Mouse (Mus musculus) forebrain, embryonic 13.5 days (tissue): ENCODE data around the gene Bphl. TPM values are rescaled to one million over a fixed set of nuclear protein-coding genes. Genes with fewer than 3 reads are reported as not detected.

Experiments
- ATAC-seq: fragments of 200-750 bp; cut with Nextera tagmentation; 2 replicates; pipeline ENCODE4 v1.8.0; 2017
- H3K27ac ChIP-seq: fragments of 300-500 bp; sonication (generic); 2 replicates; pipeline ENCODE4 v1.5.1; 2015; ENCODE audit warnings: inconsistent platforms, mild to moderate bottlenecking, moderate library complexity
- H3K27me3 ChIP-seq: fragments of 300-500 bp; sonication (generic); 2 replicates; pipeline ENCODE4 v1.6.1; 2015; ENCODE audit warnings: mild to moderate bottlenecking, inconsistent platforms
- H3K36me3 ChIP-seq: fragments of 300-500 bp; sonication (generic); 2 replicates; pipeline ENCODE4 v1.6.1; 2015; ENCODE audit warnings: mild to moderate bottlenecking, inconsistent platforms; ENCODE audit not compliant: poor library complexity, severe bottlenecking
- H3K4me1 ChIP-seq: fragments of 300-500 bp; sonication (generic); 2 replicates; pipeline ENCODE4 v1.6.1; 2015; ENCODE audit warnings: inconsistent platforms
- H3K4me2 ChIP-seq: fragments of 300-500 bp; sonication (generic); 2 replicates; pipeline ENCODE4 v1.6.1; 2015; ENCODE audit warnings: inconsistent platforms, mild to moderate bottlenecking, moderate library complexity
- H3K4me3 ChIP-seq: fragments of 300-500 bp; sonication (generic); 2 replicates; pipeline ENCODE4 v1.5.1; 2015; ENCODE audit warnings: mild to moderate bottlenecking, inconsistent platforms
- H3K9ac ChIP-seq: fragments of 300-500 bp; sonication (generic); 2 replicates; pipeline ENCODE4 v1.6.1; 2015; ENCODE audit warnings: mild to moderate bottlenecking, inconsistent platforms
- H3K9me3 ChIP-seq: fragments of 300-500 bp; sonication (generic); replicated peaks from 2 replicates; pipeline ENCODE4 v1.6.1; 2016; ENCODE audit warnings: inconsistent platforms
- WGBS: fragments of 180-500 bp; shearing (Covaris S2); methylation state at CpG from one replicate; pipeline ENCODE4 v1.1.7; 2015; 5-methylcytosine and 5-hydroxymethylcytosine counted together
- polyA plus RNA-seq: library from polyadenylated mRNA; unstranded; fragments of >200 nt; fragmentation: Nextera tagmentation; extraction: Ambion mirVana; gene quantifications from 2 replicates; pipeline ENCODE4 v1.2.1, GENCODE M21; 2015

The Bphl gene
- 36.5 and 37.6 TPM in 2 replicates for polyA plus RNA-seq

GRCm38 (mm10) chr13:34037172-34038055 lies at the start of gene Bphl:
TSS of gene Bphl (plus strand) at chr13:34037597.
- peak within 1 kb of the TSS; percentile 92 for H3K9ac ChIP-seq
- H3K4me1 ChIP-seq = peaks cover 23% of the 10 kb centered on the region
- peak within 1 kb of the TSS; percentile 83 for H3K27ac ChIP-seq
- peaks cover 18% of the 10 kb centered on the region for H3K36me3 ChIP-seq
- no peaks in the 10 kb centered on the region for H3K27me3 ChIP-seq
- no peaks in the 10 kb centered on the region; the same call in 1 of the 2 replicates for H3K9me3 ChIP-seq
- WGBS = under 1% methylated on average over 37 of the region's 37 CpGs
- H3K4me2 ChIP-seq = peak within 1 kb of the TSS; percentile 84
- peak within 1 kb of the TSS; percentile 75 for H3K4me3 ChIP-seq
- ATAC-seq = peak; percentile 98

GRCm38 (mm10) chr13:33989625-33990024 lies 47.8 kb upstream of the Bphl start:
- H3K27ac ChIP-seq = no peak overlapping the region
- 0 out of 2 replicates have a peak, but pooled peaks cover 4% of the 10 kb centered on the region for H3K36me3 ChIP-seq
- H3K4me3 ChIP-seq = no peak overlapping the region
- WGBS = 85% methylated on average over 5 of the region's 5 CpGs
- no peaks in the 10 kb centered on the region for H3K27me3 ChIP-seq
- H3K4me1 ChIP-seq = no peaks in the 10 kb centered on the region
- H3K4me2 ChIP-seq = no peak overlapping the region
- H3K9ac ChIP-seq = no peak overlapping the region
- no peak for ATAC-seq
- no peaks in the 10 kb centered on the region for H3K9me3 ChIP-seq

DNA sequence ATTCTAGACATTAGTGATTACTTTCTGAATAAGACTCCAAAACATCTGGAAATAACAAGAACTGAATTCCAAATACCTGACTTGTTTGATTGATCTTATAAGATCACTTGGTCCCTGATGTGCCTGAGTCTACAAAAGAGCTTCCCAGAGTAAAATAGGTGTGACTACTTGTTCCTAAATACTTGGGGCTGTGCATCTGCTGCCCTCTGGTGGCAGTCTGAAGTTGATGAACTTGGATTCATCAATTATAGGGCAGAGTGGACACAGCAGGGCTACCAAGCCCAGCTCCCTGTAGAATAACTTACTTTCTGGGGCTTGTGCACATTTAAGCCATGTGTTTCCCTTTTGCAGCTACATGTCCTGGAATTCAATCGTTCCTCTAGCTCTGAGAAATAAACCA lies 42.2 kb upstream of the Bphl start:
- 0 out of 2 replicates have a peak, but pooled peaks have one; percentile 53 for ATAC-seq
- Histone ChIP-seq H3K27ac (no peak overlapping the region), H3K9me3 (no peaks in the 10 kb centered on the region), H3K4me1 (no peaks in the 10 kb centered on the region), H3K36me3 (0 out of 2 replicates have a peak, but pooled peaks cover 4% of the 10 kb centered on the region), H3K4me3 (no peak overlapping the region), H3K9ac (no peak overlapping the region), H3K27me3 (no peaks in the 10 kb centered on the region), H3K4me2 (no peak overlapping the region)
- WGBS = 20% methylated on average over 1 of the region's 1 CpGs

DNA sequence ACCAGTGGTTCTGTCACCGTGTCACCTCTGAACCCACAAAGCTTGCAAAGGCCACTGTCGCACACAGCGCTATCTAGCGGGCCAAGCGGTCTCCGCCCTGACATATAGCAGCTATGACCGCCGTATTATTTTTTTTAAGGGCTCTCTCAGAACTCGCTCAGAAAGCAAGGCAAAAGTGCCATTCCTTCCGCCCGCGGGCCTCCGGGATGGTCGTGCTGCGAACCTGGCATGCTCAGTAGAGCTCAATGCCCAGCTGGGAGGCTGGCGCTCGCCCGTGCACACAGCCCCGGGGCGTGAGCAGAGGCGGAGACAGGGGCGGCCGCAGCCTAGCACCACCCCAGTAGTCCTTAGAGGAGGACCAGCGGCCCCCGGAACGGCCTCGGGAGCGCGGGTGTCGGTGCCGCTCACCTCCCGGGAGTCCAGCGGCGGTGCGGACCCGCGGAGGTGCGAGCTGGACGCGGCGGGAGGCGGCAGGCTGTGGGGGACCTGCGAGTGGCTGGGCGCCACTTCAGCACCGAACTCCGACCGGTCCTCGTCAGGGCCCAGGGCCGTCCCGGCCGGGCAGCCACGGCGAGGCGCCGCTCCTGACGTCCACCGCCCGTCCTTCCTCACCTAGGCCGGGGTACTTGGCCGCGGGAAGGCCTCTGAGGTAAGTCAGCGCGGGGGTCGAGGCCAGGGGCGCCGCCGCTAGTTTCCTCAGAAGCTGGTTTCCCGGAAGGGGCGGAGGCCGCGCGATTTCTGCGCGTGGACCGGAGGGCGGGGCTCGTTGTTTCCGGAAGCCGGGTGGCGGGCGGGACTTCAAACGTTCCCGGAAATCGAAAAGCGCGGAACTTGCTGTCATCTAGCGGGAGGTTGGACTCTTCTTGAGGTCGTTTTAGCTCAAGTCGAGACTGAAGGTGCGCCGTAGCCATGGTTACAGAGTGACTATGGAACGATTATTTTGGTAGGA lies 35.1 kb upstream of the Bphl start, which contains the start of the genes Ripk1 and Serpinb6a:
TSS of gene Ripk1 (plus strand) at position 306 of the 949 bp plus-strand sequence.
TSS of gene Serpinb6a (minus strand) at position 737 of the 949 bp plus-strand sequence.
- peak; percentile 97 for ATAC-seq
- WGBS = under 1% methylated on average over 92 of the region's 92 CpGs
- H3K4me2 ChIP-seq = peak within 1 kb of the TSS; percentile 81
- H3K9ac ChIP-seq = peak within 1 kb of the TSS; percentile 88
- peak within 1 kb of the TSS; percentile 85 for H3K27ac ChIP-seq
- H3K27me3 ChIP-seq = no peaks in the 10 kb centered on the region
- no peaks in the 10 kb centered on the region for H3K36me3 ChIP-seq
- peaks cover 16% of the 10 kb centered on the region for H3K4me1 ChIP-seq
- peak within 1 kb of the TSS; percentile 96 for H3K4me3 ChIP-seq
- H3K9me3 ChIP-seq = no peaks in the 10 kb centered on the region

- Histone ChIP-seq H3K27ac (no peak overlapping the region), H3K9ac (peak overlapping the region; percentile 88), H3K27me3 (no peaks in the 10 kb centered on the region), H3K9me3 (no peaks in the 10 kb centered on the region), H3K36me3 (no peaks in the 10 kb centered on the region), H3K4me2 (peak overlapping the region; percentile 81), H3K4me1 (peaks cover 16% of the 10 kb centered on the region), H3K4me3 (peak overlapping the region; percentile 96)
- no peak for ATAC-seq
- WGBS = 7% methylated on average over 5 of the region's 5 CpGs
Measured at GRCm38 (mm10) chr13:34003058-34003457, 34.3 kb upstream of the Bphl start.

- Histone ChIP-seq H3K4me1 (peaks cover 5% of the 10 kb centered on the region), H3K4me2 (no peak overlapping the region), H3K27me3 (no peaks in the 10 kb centered on the region), H3K4me3 (no peak overlapping the region), H3K36me3 (no peaks in the 10 kb centered on the region), H3K9ac (no peak overlapping the region), H3K9me3 (no peaks in the 10 kb centered on the region), H3K27ac (no peak overlapping the region)
- no peak for ATAC-seq
- 76% methylated on average over 2 of the region's 2 CpGs for WGBS
Measured at GRCm38 (mm10) chr13:34007234-34007633, 30.2 kb upstream of the Bphl start.

- Histone ChIP-seq H3K27me3 (no peaks in the 10 kb centered on the region), H3K27ac (no peak overlapping the region)
- 93% methylated on average over 9 of the region's 9 CpGs for WGBS
Measured at GRCm38 (mm10) chr13:34016927-34017569, 20.3 kb upstream of the Bphl start.

GRCm38 (mm10) chr13:34018521-34018920 lies 18.9 kb upstream of the Bphl start:
- Histone ChIP-seq H3K36me3 (peaks cover 47% of the 10 kb centered on the region), H3K4me2 (no peak overlapping the region), H3K4me3 (no peak overlapping the region), H3K9me3 (no peaks in the 10 kb centered on the region), H3K9ac (no peak overlapping the region), H3K27ac (no peak overlapping the region), H3K4me1 (no peaks in the 10 kb centered on the region), H3K27me3 (no peaks in the 10 kb centered on the region)
- WGBS = 91% methylated on average over 1 of the region's 1 CpGs
- no peak for ATAC-seq

More at GRCm38 (mm10) chr13:34016927-34017569, 20.3 kb upstream of the Bphl start:
- Histone ChIP-seq H3K4me2 (no peak overlapping the region), H3K9ac (no peak overlapping the region), H3K4me3 (no peak overlapping the region), H3K4me1 (no peaks in the 10 kb centered on the region), H3K9me3 (no peaks in the 10 kb centered on the region), H3K36me3 (peaks cover 53% of the 10 kb centered on the region)
- ATAC-seq = no peak; the same call in 1 of the 2 replicates

DNA sequence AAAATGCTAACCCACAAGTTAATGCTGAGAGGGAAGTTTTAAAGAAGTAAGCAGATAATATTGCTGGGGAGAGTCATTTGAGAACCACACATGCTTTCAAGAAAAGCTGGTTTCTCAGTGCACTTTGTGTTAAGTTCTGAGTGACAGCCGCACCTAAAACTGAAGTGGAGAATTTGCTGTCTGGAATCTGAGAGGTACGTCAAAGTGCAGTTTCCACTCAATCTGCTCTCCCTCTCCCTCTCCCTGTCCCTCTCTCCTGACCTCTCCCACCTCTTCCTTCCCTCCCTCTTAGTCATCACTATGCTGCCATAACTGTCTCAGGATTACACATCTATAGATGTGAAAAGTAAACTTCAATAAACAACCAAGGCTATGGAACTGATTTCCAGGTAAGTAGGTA lies 15.4 kb upstream of the Bphl start:
- H3K4me2 ChIP-seq = no peak overlapping the region
- H3K27me3 ChIP-seq = no peaks in the 10 kb centered on the region
- no peak overlapping the region for H3K9ac ChIP-seq
- WGBS = 88% methylated on average over 2 of the region's 2 CpGs
- no peak for ATAC-seq
- H3K36me3 ChIP-seq = peaks cover 24% of the 10 kb centered on the region
- H3K9me3 ChIP-seq = no peaks in the 10 kb centered on the region
- no peaks in the 10 kb centered on the region for H3K4me1 ChIP-seq
- no peak overlapping the region for H3K4me3 ChIP-seq
- H3K27ac ChIP-seq = no peak overlapping the region

DNA sequence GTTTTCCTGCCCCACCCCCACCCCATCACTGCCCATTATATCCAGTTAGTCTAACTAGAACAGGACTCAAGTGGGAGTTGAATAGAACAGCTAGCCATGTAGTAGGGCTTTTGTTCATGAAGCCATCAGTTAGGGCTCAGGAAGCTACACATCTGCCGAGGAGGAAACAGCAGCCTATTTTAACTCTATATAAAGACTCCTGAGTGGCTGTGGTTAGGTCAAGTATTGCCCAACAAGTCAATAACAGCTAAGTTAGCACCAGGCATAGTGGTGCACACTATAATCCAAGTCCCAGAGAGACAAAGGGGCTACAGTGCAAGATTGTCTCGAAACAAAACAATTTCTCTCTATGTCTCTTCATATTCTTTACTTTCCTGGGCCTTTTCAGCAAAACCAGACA lies 5.4 kb upstream of the Bphl start:
- peaks cover 4% of the 10 kb centered on the region for H3K4me1 ChIP-seq
- H3K9me3 ChIP-seq = no peaks in the 10 kb centered on the region
- no peak overlapping the region for H3K9ac ChIP-seq
- H3K27ac ChIP-seq = no peak overlapping the region
- WGBS = 55% methylated on average over 2 of the region's 2 CpGs
- no peak overlapping the region for H3K4me3 ChIP-seq
- no peaks in the 10 kb centered on the region for H3K27me3 ChIP-seq
- H3K36me3 ChIP-seq = peaks cover 42% of the 10 kb centered on the region
- H3K4me2 ChIP-seq = no peak overlapping the region
- ATAC-seq = no peak

DNA sequence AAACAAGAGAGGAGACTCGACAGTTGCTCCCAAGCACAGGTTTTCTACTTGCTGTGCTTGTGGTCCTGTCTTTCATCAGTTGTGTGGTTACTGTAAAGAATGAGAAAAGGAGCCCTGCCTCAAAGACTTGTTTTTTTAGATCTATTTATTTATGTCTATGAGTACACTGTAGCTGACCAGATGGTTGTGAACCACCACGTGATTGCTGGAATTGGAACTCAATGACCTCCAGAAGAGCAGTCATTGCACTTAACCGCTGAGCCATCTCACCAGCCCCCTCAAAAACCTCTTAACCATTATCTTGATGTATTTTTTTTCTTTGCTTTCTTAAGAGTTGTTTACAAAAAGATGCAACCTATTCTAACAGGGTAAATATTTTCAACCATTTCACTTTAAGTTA lies 2.0 kb upstream of the Bphl start:
- Histone ChIP-seq H3K9me3 (no peaks in the 10 kb centered on the region; the same call in 1 of the 2 replicates), H3K27me3 (no peaks in the 10 kb centered on the region), H3K36me3 (peaks cover 30% of the 10 kb centered on the region), H3K27ac (no peak overlapping the region), H3K4me3 (no peak overlapping the region), H3K4me1 (peaks cover 23% of the 10 kb centered on the region), H3K4me2 (no peak overlapping the region), H3K9ac (no peak overlapping the region)
- no peak for ATAC-seq
- 84% methylated on average over 3 of the region's 3 CpGs for WGBS
